Mouse (Mus musculus) WW6 (cell line): ENCODE measurements at regions not wholly inside any gene's neighbourhood (a gene's known extent, or its start where the extent isn't known, plus 50 kb on each side); places are given as distances from the start of the nearest gene placed in this dataset.

Experiments used
- DNase-seq: peaks from one replicate; pipeline ENCODE4 v3.0.0-alpha.2; 2013; ENCODE audit warnings: low read depth, low spot score

- DNase-seq = no peak
These were observed 599.2 kb downstream of the Pard3 start for GRCm38 (mm10) chr8:127662776-127663499.

DNA sequence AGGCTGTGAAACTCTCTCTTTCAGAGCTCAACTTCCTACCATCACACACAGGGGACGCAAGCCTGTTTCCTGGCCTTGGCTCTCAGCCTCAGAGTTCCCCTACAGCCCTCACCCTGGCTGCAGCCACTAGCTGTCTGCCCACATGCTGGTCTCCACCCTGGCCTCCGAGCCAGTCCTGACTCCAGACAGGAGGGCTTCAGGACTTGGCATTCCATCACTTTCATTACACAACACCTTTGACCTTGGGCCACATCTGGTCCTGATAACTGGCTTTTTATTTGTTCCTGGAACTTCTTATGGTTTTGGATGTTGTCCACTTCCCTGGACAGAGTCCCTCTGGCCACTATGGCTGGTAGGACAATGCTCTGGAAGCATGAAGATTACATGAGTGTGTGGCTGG, 602.9 kb downstream of the Pard3 start:
- DNase-seq = no peak

DNA sequence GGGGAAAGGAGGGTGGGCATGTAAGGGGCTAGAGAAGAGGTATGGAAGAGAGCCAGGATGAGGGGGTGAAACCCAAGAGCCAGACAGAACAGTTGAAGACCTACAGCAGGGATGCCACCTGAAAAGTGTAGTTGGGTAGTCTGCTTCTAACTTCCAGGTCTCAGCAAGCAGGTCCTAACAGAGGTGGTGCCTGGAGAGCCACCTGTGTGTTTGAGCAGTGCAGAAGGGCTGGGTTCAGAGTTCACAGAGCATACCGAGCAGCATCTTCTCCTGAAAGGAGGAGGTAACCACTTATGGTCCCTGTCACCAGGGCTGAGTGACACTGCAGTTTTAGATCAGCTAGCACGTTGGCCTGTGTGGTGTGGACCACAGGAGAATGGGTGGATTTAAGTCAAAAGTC, 605.3 kb downstream of the Pard3 start:
- no peak for DNase-seq

- no peak for DNase-seq
These were observed 610.4 kb downstream of the Pard3 start for GRCm38 (mm10) chr8:127674063-127674462.

DNA sequence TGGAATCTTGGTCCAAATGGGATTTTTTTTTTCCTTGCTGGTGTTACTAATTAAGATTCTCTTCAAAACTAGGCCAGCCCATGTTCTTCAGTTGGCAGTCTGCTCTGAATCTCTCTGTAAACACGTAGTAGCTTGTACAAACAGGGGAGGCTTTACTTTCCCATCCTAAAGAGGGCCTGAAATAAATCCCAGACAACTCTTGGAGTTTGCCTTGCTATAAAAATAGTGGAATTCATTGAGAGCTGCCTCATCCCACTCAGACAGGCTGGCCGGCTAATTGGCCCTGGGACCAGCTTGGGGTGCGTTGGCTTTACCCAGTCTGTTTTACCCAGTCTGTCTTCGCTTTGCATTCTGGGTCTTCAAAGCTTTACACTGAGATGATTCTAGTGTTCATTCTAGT, 611.7 kb downstream of the Pard3 start:
- DNase-seq = no peak

DNA sequence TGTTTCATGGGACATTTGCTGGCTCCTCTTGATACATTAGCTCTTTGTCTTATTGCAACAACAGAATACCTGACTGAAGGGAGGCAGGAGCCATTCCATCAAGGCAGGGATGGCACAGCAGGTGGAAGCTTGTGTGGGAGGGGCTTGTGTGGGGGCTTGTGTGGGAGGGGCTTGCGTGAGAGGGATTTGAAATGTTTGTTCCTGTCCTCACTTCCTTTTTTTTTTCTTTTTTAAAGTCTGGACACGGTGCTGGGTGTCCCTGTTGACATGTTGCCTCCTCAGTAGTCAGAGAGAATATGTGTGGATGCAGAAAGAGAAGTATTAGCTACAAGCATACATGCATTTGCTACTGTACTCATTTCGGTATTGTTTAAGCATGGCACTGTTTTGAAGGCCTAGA, 616.5 kb downstream of the Pard3 start:
- DNase-seq = no peak

- no peak for DNase-seq
These were observed 620.5 kb downstream of the Pard3 start for GRCm38 (mm10) chr8:127684213-127684612.

DNA sequence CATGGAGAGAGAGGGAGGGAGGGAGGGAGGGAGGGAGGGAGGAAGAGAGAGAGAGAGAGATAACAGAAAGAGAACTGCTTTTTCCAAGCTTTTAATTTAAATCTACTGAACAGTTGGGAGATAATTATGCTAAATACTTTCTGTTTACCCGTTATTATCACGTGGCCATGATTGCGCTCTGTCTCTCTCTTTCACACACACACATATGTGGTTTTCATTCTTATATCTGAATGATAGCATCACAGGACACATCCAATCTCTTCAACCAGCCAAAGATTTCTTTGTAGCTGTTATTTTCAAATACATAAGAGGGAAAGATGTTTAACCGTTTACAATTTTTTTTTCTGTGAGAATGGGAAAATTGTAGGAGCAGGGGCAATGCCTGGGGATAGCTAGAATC, 627.1 kb downstream of the Pard3 start:
- no peak for DNase-seq

DNA sequence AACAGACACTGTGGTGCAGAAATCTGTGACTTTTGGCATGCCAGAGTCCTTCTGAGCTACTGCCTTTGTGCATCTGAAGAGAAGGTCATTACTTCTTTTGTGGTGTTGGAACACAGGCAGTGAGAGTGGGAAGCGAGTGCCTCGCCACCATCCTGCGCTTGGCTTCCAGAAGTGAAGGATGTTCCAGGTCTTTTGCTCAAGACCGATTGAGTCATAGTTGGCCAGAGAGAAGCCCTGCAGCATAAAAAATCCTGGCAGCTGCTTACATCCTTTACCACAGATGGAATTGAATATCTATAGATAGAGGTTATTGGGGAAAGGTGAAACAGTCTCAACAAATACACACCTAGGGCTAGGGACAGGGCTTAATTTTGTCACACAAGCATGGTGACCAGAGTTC, 634.7 kb downstream of the Pard3 start:
- no peak for DNase-seq

DNA sequence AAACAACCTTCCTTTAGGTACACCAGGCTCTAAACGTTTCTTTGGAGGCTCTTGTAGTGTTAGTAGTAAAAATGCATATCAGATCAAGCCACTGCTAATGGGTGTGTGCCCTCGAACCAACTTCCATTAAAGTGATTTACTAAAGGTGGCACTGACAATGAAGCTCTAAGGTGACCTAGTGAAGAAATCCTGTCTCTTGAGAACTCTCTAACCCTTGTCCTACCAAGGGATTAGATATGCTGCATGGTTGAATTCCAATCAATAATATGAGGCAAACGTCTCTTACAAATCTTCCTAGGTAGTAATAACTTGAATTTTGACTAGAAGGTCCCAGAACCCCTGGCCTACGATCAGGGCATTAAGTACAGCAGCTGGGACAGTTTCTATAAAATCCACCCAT, 640.7 kb downstream of the Pard3 start:
- DNase-seq = no peak

GRCm38 (mm10) chr8:127706051-127706835, 642.5 kb downstream of the Pard3 start:
- no peak for DNase-seq

DNA sequence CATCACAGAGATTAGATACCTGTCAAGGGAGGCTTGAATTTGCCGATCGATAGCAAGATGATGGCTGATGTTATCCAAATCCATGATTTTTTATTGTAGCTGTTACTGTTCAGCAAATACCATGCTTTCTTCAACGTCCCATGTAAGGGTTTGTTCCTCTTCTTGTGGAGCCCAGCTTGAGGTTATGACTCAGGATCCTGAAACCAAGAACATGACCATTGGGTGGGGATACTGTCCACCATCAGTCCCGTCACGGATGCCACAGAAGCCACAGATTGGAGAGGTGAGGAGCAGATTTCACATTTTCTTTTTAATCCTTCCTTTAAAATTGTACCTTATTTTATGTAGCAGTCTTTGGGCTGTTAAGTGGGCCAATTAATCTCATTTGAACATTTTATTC, 645.7 kb downstream of the Pard3 start:
- DNase-seq = no peak

DNA sequence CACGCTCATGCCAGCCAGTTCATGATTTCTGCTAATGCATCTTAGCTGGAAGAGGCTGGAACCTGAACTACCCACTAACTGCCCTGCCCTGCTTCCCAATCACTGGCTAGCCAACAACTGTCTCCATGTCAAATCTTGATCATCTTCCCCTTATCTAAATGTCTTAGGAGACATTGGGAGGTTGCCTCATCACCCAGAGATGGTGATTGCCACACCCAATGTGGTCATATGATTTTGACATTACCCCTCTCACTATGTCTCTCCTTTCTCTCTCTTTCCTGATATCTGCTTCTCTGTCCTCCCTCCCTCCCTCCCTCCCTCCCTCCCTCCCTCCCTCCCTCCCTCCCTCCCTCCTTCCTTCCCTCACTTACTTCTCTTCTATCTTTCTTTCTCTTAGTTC, 643.3 kb upstream of the Nrp1 start:
- no peak for DNase-seq

DNA sequence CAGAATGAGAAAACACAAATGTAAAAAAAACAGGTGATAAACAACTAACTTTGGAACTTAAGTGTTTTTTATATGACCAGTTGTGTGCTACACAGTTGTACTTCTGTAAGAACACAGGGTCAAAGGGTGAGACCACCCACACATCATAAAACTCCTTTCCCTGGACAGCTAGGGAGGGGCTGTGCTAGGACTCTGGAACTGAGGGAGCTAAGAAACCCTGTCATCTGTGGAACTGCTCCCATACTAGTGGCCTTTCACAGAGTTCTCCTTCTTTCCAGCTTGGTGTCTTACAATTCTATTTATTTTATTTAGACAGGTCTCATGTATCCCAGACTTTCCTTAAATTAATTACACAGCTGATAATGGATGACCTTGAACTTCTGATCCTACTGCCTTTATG, 640.4 kb upstream of the Nrp1 start:
- DNase-seq = no peak

- DNase-seq = no peak
These were observed 638.5 kb upstream of the Nrp1 start for GRCm38 (mm10) chr8:127719881-127720280.

GRCm38 (mm10) chr8:127720593-127721290, 637.7 kb upstream of the Nrp1 start:
- DNase-seq = no peak

DNA sequence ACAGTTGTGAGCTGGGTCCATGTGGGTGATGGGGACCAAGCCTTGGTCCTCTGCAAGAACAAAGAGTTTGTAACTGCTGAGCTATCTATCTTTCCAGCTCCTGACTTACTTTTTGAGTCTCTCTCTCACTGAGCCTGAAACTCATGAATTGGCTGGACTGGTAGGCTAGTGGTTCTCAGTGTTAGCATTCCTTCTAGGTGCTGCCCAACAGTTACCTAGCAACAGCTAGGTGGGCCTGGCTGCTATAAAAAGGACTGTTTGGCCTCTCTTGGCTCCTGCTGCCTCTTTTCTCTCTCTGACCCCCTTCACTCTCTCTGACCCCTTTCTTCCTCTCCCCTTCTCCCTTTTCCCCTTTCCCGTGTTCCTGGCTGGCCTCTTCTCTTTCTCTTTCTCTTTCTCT, 636.8 kb upstream of the Nrp1 start:
- DNase-seq = no peak

DNA sequence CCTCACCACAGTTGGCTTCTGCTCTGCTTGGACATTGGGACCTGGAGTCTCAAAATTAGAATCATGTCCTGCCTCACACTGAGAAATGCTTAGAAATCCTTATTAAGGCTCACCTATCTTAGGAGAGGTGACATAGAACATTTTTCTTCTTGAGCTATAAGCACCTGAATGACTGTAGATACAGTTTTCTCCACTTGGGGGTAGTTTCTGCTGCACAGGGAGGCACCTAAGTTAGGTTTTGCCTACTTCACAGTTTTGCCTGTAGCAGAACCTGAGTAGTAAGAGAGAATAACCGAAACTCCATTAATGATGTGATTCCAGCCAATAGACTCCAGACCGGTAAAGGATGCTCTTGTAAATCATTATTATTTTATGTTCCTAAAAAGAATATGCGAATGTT, 624.3 kb upstream of the Nrp1 start:
- no peak for DNase-seq

DNA sequence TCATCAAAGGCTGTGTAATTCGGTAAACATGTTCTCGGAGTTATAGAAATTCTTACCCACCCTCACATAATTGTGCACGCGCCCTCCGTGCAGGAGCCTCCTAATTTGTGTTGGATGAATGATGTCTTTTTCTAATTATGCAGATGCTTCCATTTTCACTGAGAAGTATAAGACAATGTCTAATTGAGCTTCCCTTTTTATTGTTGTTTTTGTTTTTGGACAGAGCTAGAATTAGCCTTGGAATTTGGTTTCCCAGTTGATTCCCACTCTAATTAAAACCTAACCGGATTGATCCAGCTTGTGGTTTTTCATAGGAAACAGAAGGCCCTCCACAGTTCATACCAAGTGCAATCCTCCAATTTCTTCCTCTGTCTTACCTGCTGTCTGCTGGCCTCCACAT, 616.2 kb upstream of the Nrp1 start:
- no peak for DNase-seq

- no peak for DNase-seq
These were observed 613.2 kb upstream of the Nrp1 start for GRCm38 (mm10) chr8:127745221-127745620.

DNA sequence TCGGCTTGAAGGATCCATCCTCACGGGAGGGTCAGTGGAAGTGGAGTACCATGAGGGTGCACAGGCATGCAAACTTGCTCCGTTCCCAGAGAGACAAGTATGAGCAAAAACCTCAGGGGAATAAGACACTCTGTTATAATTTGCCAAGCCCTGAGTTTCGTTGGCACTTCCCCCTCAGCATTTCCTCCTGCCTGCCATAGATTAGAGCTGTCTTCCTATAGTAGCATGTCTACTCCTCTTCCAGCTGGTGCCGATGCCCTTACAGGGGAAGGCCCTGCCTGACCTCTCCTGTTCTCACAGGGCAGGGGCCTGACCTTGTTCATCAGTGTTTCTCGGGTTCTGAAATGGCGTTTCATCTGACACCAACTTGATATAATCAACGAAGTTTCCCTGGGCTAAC, 611.9 kb upstream of the Nrp1 start:
- no peak for DNase-seq

DNA sequence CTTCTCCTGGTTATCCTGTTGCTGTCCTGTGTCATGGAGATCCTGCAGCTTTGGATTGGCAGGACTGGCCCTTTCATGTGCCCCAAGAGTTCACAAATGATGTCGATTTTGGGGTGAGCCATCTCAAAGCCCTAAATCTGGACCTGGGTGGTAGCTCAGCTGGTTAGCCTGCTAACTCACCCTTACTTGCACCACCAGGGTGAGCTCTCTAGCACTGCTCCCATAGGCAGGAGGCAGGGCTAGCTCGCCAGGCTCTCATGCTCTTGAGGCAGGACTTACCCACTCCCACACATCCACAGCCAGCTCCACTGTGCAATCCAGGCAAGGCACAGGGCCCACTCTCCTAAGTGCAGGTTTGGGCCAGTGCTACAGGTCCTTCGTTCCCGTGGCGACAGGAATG, 605.5 kb upstream of the Nrp1 start:
- DNase-seq = no peak
